Mouse (Mus musculus) B cell, adult 67 days (primary cell): ENCODE data around the gene Tex29. TPM values are rescaled to one million over a fixed set of nuclear protein-coding genes. Genes with fewer than 3 reads are reported as not detected.

Experiments used
- total RNA-seq, 2 experiments: library from RNA; stranded (reverse); gene quantifications; 4 replicates each; pipeline ENCODE4 v1.2.4; 2023

Tex29 gene
- total RNA-seq: not detected

GRCm38 (mm10) chr8:11840174-11840573, at the start of gene Tex29:
Tex29 (plus strand) TSS chr8:11840474.

Other genes with a start within 250 kb of the Tex29 start
- gene Ankrd10, start 204.7 kb upstream of the Tex29 start, total RNA-seq: 100 to 1,000 TPM; 106 to 117 TPM
- not detected for gene 1700016D06Rik, start 139.4 kb upstream of the Tex29 start, total RNA-seq
- 10 to 100 TPM; 54.8 to 58.8 TPM for gene Arhgef7, start 112.8 kb upstream of the Tex29 start, total RNA-seq